Mouse (Mus musculus) left cerebral cortex, adult 18-20 months (tissue): ENCODE measurements at regions not wholly inside any gene's neighbourhood (a gene's known extent, or its start where the extent isn't known, plus 50 kb on each side); places are given as distances from the start of the nearest gene placed in this dataset.

Experiments used
- DNase-seq, 2 experiments: peaks; one replicate each; pipeline ENCODE4 v3.0.0; 2021 to 2022; ENCODE audit warnings: low spot score in 2 of 2, mixed read lengths in 1 of 2

DNA sequence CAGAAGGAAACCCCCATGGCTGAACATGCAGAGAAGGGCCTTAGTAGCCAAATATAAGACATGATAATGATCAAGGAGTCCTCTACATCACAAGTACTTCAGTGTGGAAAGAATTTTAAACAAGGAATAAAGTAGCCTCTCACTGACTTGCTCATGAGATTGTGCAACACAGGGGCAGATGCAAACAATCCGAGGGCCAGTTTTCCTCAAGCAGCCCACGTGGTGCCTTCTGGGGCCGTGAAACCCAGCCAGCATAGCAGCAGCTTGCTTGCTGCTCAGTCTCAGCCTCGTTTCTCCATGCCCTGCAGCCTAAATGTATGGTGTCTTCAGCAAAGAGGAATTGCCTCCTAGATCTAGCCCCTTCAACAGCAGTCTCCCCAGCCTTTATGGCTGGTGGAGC is 350.7 kb upstream of the Rasgrp1 start:
- DNase-seq = no peak

GRCm38 (mm10) chr2:117710173-117710813 is 367.5 kb upstream of the Rasgrp1 start:
- no peak for DNase-seq

GRCm38 (mm10) chr2:117724066-117724465 is 381.3 kb upstream of the Rasgrp1 start:
- DNase-seq = no peak

- no peak for DNase-seq
Measured at GRCm38 (mm10) chr2:117731253-117731652, 380.4 kb upstream of the Thbs1 start.

DNA sequence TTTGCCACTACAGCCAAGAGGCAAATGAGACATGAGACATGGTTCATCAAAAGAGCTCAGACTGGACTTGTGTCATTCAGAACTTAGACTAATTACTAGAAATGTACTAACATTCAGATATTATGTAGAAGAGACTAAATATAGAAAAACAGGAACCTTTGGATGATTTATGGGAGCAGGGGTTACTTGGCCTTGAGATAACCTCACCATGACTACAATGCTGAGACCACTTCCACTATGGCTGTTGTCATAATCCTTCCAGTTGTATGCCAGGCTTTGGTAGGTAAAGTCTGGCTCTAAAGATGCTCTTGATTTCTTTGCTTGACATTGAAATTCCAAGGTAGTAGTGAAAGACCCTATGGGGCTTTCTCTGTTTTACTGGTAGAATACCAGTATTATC is 369.3 kb upstream of the Thbs1 start:
- no peak for DNase-seq

DNA sequence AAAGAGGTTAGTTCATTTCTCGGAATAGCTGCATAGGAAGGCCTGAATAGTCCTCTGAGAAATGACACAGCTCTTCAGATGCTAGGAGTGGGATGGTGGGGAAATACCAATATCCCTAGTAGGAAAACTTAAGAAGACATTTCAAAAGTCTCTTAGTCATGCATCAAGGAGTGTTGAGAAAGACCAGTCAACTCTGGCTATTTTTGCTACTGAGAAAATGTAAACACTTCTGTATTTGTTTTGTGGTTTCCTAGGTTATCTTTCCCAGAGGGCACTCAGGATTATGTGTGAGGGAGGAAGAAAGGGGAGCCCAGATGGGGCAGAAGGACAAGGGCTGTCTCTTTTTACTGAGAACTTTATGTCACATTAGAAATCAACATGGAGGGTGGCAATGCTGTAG is 367.8 kb upstream of the Thbs1 start:
- no peak for DNase-seq

- DNase-seq = no peak
Measured at GRCm38 (mm10) chr2:117745767-117746166, 365.9 kb upstream of the Thbs1 start.

- no peak for DNase-seq
Measured at GRCm38 (mm10) chr2:117747136-117747535, 364.5 kb upstream of the Thbs1 start.

DNA sequence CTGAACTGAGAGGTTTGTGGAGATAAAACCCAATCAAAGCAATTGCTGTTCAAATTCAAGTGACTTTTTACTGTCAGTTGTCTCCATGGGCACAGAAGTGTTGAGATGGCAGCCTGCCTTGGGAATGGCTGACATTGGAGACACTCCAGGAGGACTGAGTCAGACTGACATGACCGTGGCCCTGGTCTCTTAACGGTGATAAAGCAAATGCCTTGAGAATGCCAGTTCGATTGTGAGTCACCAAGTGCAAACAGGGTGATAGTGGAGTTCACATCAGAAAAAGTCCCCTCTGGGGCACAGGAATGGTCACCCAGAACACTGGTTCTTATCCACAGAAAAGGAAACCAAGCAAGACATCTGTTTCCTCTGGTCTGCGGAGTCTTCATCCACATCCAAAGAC is 362.8 kb upstream of the Thbs1 start:
- no peak for DNase-seq

DNA sequence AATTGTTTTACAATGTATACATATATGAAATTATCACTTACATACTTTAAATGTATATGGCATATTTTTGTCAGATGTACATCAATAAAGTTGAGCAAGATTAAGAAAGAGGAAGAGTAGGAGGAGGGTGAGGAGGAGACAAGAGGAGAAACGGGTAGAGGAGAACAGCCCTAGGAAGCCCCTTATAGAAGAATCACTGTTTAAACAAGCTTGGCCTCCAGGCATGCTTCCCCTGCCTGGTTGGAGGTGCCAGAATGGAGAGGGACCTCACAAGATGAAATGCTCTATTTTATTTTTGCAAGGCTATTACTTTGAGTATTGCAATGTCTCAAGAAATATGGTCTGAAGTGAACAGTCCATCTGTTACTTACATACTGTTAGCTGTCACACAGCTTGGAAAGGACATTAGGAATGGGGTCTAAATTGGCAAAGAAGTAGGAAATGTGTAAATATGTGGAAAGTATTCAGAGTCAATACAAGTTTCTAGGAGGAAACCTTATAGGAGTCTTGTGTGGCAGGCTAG is 352.1 kb upstream of the Thbs1 start:
- DNase-seq = no peak

DNA sequence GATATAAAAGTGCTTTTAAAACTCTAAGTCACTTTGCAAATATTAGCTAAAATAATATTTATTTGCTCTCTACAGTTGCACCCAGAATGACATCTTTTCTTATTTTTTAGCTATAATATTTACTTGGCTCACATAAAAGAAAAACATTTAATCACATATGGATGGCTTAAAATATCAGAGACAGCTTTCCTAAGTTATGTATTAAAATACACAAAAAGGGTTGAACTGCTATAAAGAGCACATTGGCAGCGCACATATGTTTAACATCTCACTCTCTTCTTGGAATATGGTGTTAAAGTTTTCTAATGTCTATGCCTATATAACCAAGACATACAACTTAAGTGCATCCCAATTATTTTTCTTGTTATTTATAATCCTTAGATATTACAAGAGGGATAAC is 348.0 kb upstream of the Thbs1 start:
- DNase-seq = no peak

GRCm38 (mm10) chr2:117765572-117765971 is 346.1 kb upstream of the Thbs1 start:
- no peak for DNase-seq

DNA sequence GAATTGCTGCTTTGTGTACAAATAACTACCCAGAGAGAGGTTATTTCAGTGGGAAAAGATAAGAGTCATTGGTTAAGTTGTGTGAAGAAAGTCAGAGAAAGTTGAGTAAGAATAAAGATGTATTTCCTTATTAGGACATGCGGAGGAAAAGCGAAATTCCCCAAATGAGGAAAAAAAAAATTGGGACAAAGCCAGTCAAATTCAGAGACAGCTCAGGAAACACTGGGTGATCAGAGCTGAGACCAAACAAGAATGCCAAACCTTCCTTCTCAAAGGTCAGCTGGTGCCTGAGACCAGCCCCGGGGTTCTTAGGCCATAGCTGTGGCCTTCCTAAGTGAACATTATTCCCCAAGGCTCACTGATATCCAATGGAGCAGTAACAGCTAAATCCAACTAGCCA is 345.2 kb upstream of the Thbs1 start:
- no peak for DNase-seq

DNA sequence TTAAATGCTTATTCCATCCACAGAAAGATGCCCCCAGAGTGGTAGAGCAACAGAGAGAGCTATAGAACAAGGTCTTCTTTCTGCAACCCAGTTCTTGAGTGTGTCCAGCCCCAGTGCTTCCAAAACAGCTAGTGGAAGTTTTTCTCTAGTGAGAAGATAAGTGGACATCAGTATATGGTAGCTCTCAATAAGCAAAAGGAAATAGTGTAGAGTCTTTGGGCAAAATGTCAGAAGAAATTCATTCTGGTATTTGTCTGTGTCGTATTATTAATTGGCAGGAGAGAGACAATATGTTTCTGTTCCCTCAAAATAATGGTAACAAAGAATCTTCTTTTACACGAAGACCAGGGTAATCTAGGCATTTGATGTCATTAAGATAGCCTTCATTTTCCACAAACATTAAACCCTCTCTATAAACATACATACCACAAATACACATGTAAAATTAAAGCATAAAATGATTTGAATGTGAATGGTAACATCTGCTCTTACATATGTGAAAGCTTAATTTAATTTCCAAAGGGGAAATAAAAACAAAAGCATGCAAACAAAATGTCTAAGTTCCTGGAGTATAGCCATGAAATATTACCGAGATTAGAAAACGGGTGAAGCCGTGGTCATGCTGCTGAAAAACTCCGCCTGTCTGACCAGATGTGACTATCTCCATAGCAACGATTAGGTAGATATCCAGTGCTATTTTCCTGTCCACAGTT is 342.1 kb upstream of the Thbs1 start:
- no peak for DNase-seq

GRCm38 (mm10) chr2:117770115-117770485 is 341.6 kb upstream of the Thbs1 start:
- DNase-seq = no peak

GRCm38 (mm10) chr2:117780287-117780686 is 331.4 kb upstream of the Thbs1 start:
- no peak for DNase-seq

GRCm38 (mm10) chr2:117780816-117781215 is 330.9 kb upstream of the Thbs1 start:
- no peak for DNase-seq

- no peak for DNase-seq
Measured at GRCm38 (mm10) chr2:117787321-117787720, 324.4 kb upstream of the Thbs1 start.

GRCm38 (mm10) chr2:117794285-117794684 is 317.4 kb upstream of the Thbs1 start:
- no peak for DNase-seq

GRCm38 (mm10) chr2:117801946-117802600 is 309.6 kb upstream of the Thbs1 start:
- DNase-seq = no peak

GRCm38 (mm10) chr2:117802686-117803085 is 309.0 kb upstream of the Thbs1 start:
- no peak for DNase-seq

DNA sequence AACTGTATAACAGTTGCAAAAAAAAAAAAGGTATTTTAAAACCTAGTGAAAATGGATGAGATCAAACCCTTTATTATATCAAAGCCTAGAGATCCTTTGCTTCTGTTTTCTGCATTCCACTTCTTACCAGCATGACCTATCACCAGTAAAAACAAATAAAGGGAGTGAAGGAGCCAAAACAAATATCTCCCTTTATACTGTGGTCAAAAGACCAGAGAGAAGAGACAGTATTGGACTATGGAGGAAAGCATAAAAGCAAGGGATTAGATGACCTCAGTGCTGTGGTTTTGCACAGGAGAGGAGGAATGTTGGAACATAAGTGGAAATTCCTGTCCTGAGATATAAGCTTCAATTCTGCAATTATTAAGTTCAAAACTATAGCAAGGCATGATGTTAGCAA is 307.0 kb upstream of the Thbs1 start:
- DNase-seq = no peak
